Mouse (Mus musculus) hematopoietic multipotent progenitor cell, adult 10-12 weeks (in vitro differentiated cells): ENCODE results near the gene Arhgef6. TPM values are rescaled to one million over a fixed set of nuclear protein-coding genes. Genes with fewer than 3 reads are reported as not detected.

Experiments used
- polyA plus RNA-seq: library from polyadenylated mRNA; stranded (reverse); fragments of >175 nt; gene quantifications from 2 replicates; pipeline ENCODE4 v1.2.3, GENCODE M21; 2012; ENCODE audit warnings: low replicate concordance

The Arhgef6 gene
- polyA plus RNA-seq: 10.2 and 10.9 TPM in 2 replicates

GRCm38 (mm10) chrX:57338371-57339211 lies at the start of gene Arhgef6:
Gene Arhgef6, minus strand, starts transcription at chrX:57338729.

GRCm38 (mm10) chrX:57211876-57212275 lies 126.7 kb downstream of the Arhgef6 start, which contains the start of gene Cd40lg:
Gene Cd40lg, plus strand, starts transcription at chrX:57212143.

Other genes starting within 250 kb of the Arhgef6 start
- 0.47 and 0.74 TPM in 2 replicates for gene Cd40lg, start 126.6 kb downstream of the Arhgef6 start, polyA plus RNA-seq
- 21.7 and 42.9 TPM in 2 replicates for gene Rbmx, start 54.3 kb upstream of the Arhgef6 start, polyA plus RNA-seq
- not detected in 2 replicates for gene Gm364, start 70.4 kb upstream of the Arhgef6 start, polyA plus RNA-seq
- not detected in 2 replicates for gene Gpr101, start 165.0 kb upstream of the Arhgef6 start, polyA plus RNA-seq